In genomic region chr2:150844798-150845197, GRCm38 (mm10) we compare ENCODE assay signal across 13 mouse cellular contexts. TPM values are rescaled to one million over a fixed set of nuclear protein-coding genes. Genes with fewer than 3 reads are reported as not detected.
DNase-seq lines count a peak whose midpoint lies in the region; ATAC-seq and TF ChIP-seq lines count a peak whose summit lies in the region.
"Had no signal": no experiment of that assay in that cellular context is flagged by ENCODE, and none has a peak within 500 bp of the region (broad histone marks: within the 10 kb centered on the region; RNA-seq: fewer than 3 reads in every experiment).

No protein-coding gene starts in this region.

- no peaks in the 10 kb centered on the region for H3K4me1 ChIP-seq in liver, postnatal 0 days (ENCODE audit: insufficient read depth)

- H3K27ac ChIP-seq in liver, postnatal 0 days (ENCODE audit: low read depth): no peak overlapping the region
- H3K27ac ChIP-seq: forebrain, embryonic 12.5 days had no signal

- WGBS in liver, postnatal 0 days (ENCODE audit: insufficient replicate concordance): 45% methylated on average over 1 of the region's 1 CpGs

- H3K36me3 ChIP-seq in splenic B cell, adult 2 months (ENCODE audit: control insufficient read depth, insufficient read depth, low read length, poor library complexity, severe bottlenecking): no peaks in the 10 kb centered on the region; the same call in 1 of the 2 replicates
- no peaks in the 10 kb centered on the region for H3K36me3 ChIP-seq in liver, postnatal 0 days (replicated peaks; ENCODE audit: insufficient read depth, low read length)

- peak; percentile 71 to 73 for DNase-seq in frontal cortex, adult 2 months (ENCODE audit: extremely low spot score in 1 of 2, low spot score in 1 of 2)
- DNase-seq in frontal cortex, postnatal 14 days (ENCODE audit: low spot score in 2 of 2): no peak
- peak; percentile 66 to 70 for DNase-seq in right cerebral cortex, adult 2 months (ENCODE audit: low spot score in 2 of 2)
- DNase-seq in right cerebral cortex, postnatal 4 days: no peak
- DNase-seq in layer of hippocampus, adult 9-10 months (ENCODE audit: low spot score): peak; percentile 65
- DNase-seq in splenic B cell, adult 2 months (ENCODE audit: low read depth, low spot score): peak; percentile 53
- DNase-seq in yolk sac, embryonic 10.5 days (ENCODE audit: low spot score): no peak
- DNase-seq in liver, postnatal 0 days: no peak
- DNase-seq: cerebellum, postnatal 36 days; kidney, postnatal 25 days; lung, embryonic 14.5 days had no signal

- H3K4me3 ChIP-seq in liver, postnatal 0 days (ENCODE audit: low read depth, low read length): no peak overlapping the region
- H3K4me3 ChIP-seq: forebrain, embryonic 12.5 days had no signal

- no peak overlapping the region for H3K9ac ChIP-seq in liver, postnatal 0 days (replicated peaks)
- H3K9ac ChIP-seq: forebrain, embryonic 12.5 days; lung, embryonic 14.5 days had no signal

- ATAC-seq in liver, postnatal 0 days: no peak
- ATAC-seq: CD4-positive, CD25-positive, alpha-beta regulatory T cell, adult 4 months had no signal

- H3K4me2 ChIP-seq in liver, postnatal 0 days (ENCODE audit: low read depth, low read length): no peak overlapping the region
- H3K4me2 ChIP-seq: forebrain, embryonic 12.5 days; lung, embryonic 14.5 days had no signal

- no peak for TF ChIP-seq EP300 in liver, postnatal 0 days (IDR thresholded peaks at IDR 0.05; ENCODE audit: low read depth)

- no peaks in the 10 kb centered on the region for H3K9me3 ChIP-seq in liver, postnatal 0 days (ENCODE audit: low read length)
- H3K9me3 ChIP-seq: forebrain, embryonic 12.5 days had no signal

- no peak for TF ChIP-seq CTCF in liver, postnatal 0 days (IDR thresholded peaks at IDR 0.05; ENCODE audit: low read depth)

- no peaks in the 10 kb centered on the region for H3K27me3 ChIP-seq in splenic B cell, adult 2 months (ENCODE audit: control insufficient read depth, insufficient read depth, low read length, poor library complexity, severe bottlenecking)
- H3K27me3 ChIP-seq in liver, postnatal 0 days (ENCODE audit: insufficient read depth, low read length): no peaks in the 10 kb centered on the region
- H3K27me3 ChIP-seq: forebrain, embryonic 12.5 days had no signal

RNA-seq across cellular contexts. Expression of gene Pygb, which starts 58.3 kb away (rescaled TPM):
- 123 and 125 TPM in 2 replicates for polyA plus RNA-seq in frontal cortex, adult 2 months (2012; rRNA removed)
- polyA plus RNA-seq in liver, postnatal 0 days (2015; fragmentation: Nextera tagmentation; extraction: Ambion mirVana): 13.6 and 15.3 TPM in 2 replicates

RNA-seq across cellular contexts. Expression of gene Abhd12, which starts 59.7 kb away (rescaled TPM):
- 286 and 297 TPM in 2 replicates for polyA plus RNA-seq in frontal cortex, adult 2 months (2012; rRNA removed)
- polyA plus RNA-seq in liver, postnatal 0 days (2015; fragmentation: Nextera tagmentation; extraction: Ambion mirVana): 24.5 and 25.6 TPM in 2 replicates

Comparison
In these comparisons a context has a peak if more than half of its experiments do, and no peak if none do; other contexts are left out.
1. DNase-seq: peak in frontal cortex, adult 2 months (2 of 2), right cerebral cortex, adult 2 months (2 of 2), layer of hippocampus, adult 9-10 months (single experiment) and splenic B cell, adult 2 months (single experiment); none in frontal cortex, postnatal 14 days (0 of 2), right cerebral cortex, postnatal 4 days (single experiment), yolk sac, embryonic 10.5 days (single experiment) and liver, postnatal 0 days (single experiment).
2. RNA of gene Abhd12, which starts 59.7 kb away (polyA plus RNA-seq): 286 to 297 TPM in frontal cortex, adult 2 months; 24.5 to 25.6 TPM in liver, postnatal 0 days; every median in the first group is over 10 times any median in the second.